Mouse (Mus musculus) gastrocnemius, adult 18-20 months (tissue): ENCODE results near the gene Myocd. TPM values are rescaled to one million over a fixed set of nuclear protein-coding genes. Genes with fewer than 3 reads are reported as not detected.

ENCODE experiments used
- DNase-seq: peaks from one replicate; pipeline ENCODE4 v3.0.0; 2021; ENCODE audit warnings: low spot score
- total RNA-seq, 2 experiments: library from RNA; stranded (reverse); gene quantifications; 2 replicates each; pipeline ENCODE4 v1.2.3; 2021

Gene Myocd
- total RNA-seq, 2 experiments from 2014 or later: 1.1 to 1.2 TPM

GRCm38 (mm10) chr11:65142838-65143417, 126.9 kb downstream of the Myocd start:
- DNase-seq: no peak

DNA sequence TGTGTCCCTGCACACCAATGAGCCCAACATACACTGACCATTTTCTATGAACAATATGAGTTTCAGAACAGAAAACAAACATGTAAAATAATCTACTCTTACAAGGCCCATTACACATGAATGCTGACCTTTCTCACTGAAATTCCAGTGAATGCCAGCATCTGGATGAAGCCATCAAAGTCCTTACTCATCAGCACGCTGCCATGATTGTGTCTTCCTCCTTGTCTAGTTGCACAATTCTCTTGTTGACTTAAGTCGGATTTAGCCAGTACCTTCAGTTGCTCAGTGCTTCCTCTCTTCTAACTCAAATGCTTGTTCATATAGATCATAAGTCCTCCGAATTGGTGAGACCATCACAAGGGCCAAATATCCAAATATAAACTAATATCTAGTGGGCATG, 130.8 kb downstream of the Myocd start:
- DNase-seq: no peak

GRCm38 (mm10) chr11:65137145-65137652, 132.6 kb downstream of the Myocd start:
- no peak for DNase-seq

- no peak for DNase-seq
These were observed 134.5 kb downstream of the Myocd start for GRCm38 (mm10) chr11:65135251-65135739.

- DNase-seq: no peak
These were observed 136.1 kb downstream of the Myocd start for GRCm38 (mm10) chr11:65133661-65134060.

DNA sequence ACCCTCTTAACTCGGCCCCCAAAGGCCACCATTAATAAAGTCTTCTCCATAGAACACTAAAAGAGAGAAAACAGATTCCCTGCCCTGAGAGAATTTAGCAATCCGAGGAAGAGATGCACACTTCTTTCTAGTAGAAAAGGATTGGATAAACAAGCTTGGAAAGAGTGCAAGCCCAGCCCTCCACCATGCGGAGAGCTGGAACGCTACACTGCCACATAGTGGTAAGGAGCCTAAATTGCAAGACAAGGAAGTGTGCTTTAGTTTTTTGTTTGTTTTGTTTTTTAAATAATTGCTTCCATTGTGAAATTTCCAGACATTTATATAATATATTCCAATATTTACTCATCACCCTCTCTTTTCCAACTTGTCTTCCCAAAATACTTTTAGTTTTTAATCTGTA, 140.7 kb downstream of the Myocd start:
- no peak for DNase-seq

- no peak for DNase-seq
These were observed 141.1 kb downstream of the Myocd start for GRCm38 (mm10) chr11:65128666-65129065.

DNA sequence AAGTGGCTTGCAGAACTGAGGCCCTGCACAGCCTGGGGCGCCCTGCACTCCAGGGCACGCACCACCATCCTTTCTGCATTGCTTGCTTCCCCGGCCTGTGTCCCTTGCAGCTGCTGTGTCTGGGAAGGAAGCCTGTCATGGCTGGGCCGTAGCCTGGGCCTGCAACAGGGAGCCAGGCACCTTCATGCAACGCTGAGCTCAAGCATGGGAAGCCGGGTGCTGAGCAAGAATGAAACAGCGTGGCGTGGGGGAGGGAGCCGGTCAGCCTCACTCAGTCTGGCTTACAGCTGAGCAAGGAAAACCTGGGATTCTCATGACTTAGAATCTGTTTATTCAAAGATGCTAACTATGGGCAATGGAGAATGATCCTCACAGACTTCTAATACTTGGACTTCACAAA, 143.2 kb downstream of the Myocd start:
- DNase-seq: no peak

Other genes with a start within 250 kb of the Myocd start
- gene 1700086D15Rik, start 110.1 kb downstream of the Myocd start, total RNA-seq: under 1 TPM in 1 of 2 experiments, not detected in 1; 0.21 TPM
- 10 to 100 TPM in 1 of 2 experiments, 1 to 10 TPM in 1; 9.2 to 11.4 TPM for gene Arhgap44, start 107.0 kb downstream of the Myocd start, total RNA-seq